Mouse (Mus musculus) embryonic fibroblast, embryonic 13.5 days (primary cell): Measurements from ENCODE around the gene Kcne2. TPM values are rescaled to one million over a fixed set of nuclear protein-coding genes. Genes with fewer than 3 reads are reported as not detected.

Source experiments
- H3K27ac ChIP-seq: 2 replicates; pipeline ENCODE4 v1.5.1; 2012; ENCODE audit warnings: low read length, control low read depth, inconsistent platforms; ENCODE audit not compliant: insufficient read depth
- H3K4me1 ChIP-seq: 2 replicates; pipeline ENCODE4 v1.6.1; 2011; ENCODE audit warnings: low read length; ENCODE audit not compliant: control insufficient read depth, insufficient read depth
- H3K4me3 ChIP-seq: 2 replicates; pipeline ENCODE4 v1.5.1; 2011; ENCODE audit warnings: mild to moderate bottlenecking, control low read depth, low read length; ENCODE audit not compliant: insufficient read depth
- CTCF ChIP-seq: IDR thresholded peaks from 2 replicates; pipeline ENCODE4 v1.5.1; 2011; ENCODE audit warnings: mild to moderate bottlenecking, control low read depth, low read length, moderate library complexity, borderline replicate concordance; ENCODE audit not compliant: insufficient read depth
- POLR2A ChIP-seq: IDR thresholded peaks from 2 replicates; pipeline ENCODE4 v1.6.1; 2011; ENCODE audit warnings: low read depth, mild to moderate bottlenecking, control low read depth, low read length, moderate library complexity
- polyA plus RNA-seq: library from polyadenylated mRNA; stranded (reverse); fragments of >200 nt; gene quantifications from 2 replicates; pipeline ENCODE4 v1.2.4, GENCODE M21; 2011; ENCODE audit warnings: low read depth; ENCODE audit not compliant: missing spikeins, insufficient read length

The Kcne2 gene
- polyA plus RNA-seq = not detected in 2 replicates

DNA sequence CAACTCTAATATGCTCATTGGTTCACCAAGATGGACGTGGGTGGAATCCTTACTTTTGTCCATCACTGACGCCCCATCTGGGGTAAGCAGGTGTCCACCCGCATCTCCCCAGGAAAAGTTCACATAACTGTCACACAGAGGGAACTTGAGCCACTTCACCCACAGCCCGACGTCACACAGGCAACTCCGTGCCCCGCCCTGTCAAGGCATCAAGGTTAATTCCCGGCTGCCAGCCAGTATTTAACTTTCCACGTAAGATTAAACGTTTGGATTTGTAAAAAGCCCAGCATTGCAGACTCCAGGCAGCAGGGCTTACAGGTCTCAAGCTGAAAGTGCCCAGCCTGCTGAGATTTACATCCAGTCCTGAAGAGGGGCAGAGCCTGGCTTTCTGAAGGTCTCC lies at the start of gene Kcne2:
Gene Kcne2 (plus strand): TSS at position 289 of the 400 bp plus-strand sequence.
- no peak within 1 kb of the TSS for H3K27ac ChIP-seq
- no peak within 1 kb of the TSS for H3K4me3 ChIP-seq
- TF ChIP-seq POLR2A (no peak), CTCF (no peak)
- H3K4me1 ChIP-seq = no peaks in the 10 kb centered on the region

GRCm38 (mm10) chr16:92245909-92246308 lies 46.3 kb upstream of the Kcne2 start:
- no peak for TF ChIP-seq POLR2A
- no peak for TF ChIP-seq CTCF
- no peak overlapping the region for H3K27ac ChIP-seq
- H3K4me3 ChIP-seq = no peak overlapping the region
- H3K4me1 ChIP-seq = no peaks in the 10 kb centered on the region; the same call in 1 of the 2 replicates

GRCm38 (mm10) chr16:92246974-92247373 lies 45.2 kb upstream of the Kcne2 start:
- Histone ChIP-seq H3K4me1 (no peaks in the 10 kb centered on the region; the same call in 1 of the 2 replicates), H3K27ac (no peak overlapping the region), H3K4me3 (no peak overlapping the region)
- no peak for TF ChIP-seq CTCF
- TF ChIP-seq POLR2A = no peak

DNA sequence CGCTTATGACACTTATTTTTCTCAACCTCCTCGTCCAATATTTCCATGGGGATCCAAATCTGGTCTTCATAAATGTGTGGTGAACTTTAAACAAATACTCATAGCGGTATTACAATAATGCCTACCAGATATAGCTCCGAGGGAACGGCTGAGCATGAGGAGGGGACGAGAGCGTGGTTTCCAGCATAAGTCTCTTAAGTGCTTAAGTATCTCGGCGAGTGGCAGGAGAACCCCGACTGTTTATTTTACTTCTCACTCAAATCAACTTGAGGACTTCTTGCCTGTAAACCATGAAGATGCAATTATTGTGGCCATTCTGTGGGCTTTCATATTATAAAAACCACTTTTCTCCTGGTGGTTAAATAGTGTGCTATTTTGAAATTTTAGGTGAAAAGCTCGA lies 44.5 kb upstream of the Kcne2 start:
- TF ChIP-seq POLR2A (no peak), CTCF (no peak)
- no peak overlapping the region for H3K4me3 ChIP-seq
- H3K27ac ChIP-seq = no peak overlapping the region
- no peaks in the 10 kb centered on the region; the same call in 1 of the 2 replicates for H3K4me1 ChIP-seq

DNA sequence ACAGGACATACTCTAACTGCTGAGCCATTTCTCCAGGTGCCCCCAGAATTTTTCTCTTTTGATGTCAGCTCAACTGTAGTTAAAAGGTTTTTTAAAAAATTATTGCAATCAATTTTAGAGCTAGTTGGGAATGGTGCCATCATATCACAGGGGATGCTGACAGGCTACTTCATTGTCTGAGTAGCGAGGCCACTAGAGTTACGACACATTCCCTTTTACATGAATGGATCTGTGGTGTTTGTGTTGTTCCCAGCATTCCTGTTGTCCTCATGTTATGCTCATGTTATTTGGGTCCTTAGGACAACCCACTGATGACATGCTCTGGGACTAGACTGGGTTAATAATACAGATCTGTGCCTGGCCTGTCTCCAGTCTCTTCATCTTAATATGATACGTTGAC lies 42.5 kb upstream of the Kcne2 start:
- H3K4me3 ChIP-seq = no peak overlapping the region
- TF ChIP-seq CTCF = no peak
- H3K27ac ChIP-seq = no peak overlapping the region
- H3K4me1 ChIP-seq = no peaks in the 10 kb centered on the region; the same call in 1 of the 2 replicates

DNA sequence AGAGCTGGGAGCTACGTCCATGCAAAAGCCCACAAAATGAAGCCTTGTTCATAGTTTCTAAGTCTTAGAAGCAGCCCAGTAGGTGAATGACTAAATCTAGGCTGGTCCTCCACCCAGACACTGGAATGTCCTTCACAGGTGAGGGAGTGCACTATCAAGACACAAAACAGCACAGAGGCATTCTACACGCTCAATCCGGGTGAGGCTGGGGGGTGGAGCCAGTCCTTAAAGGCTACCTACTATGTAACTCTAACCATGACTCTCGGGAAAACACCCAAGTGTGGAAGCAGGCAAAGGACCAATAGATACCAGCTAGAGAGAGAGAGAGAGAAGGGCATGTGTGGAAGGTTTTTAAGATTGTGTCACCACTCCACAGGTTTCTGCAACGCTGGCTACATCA lies 41.7 kb upstream of the Kcne2 start:
- Histone ChIP-seq H3K27ac (no peak overlapping the region), H3K4me3 (no peak overlapping the region), H3K4me1 (no peaks in the 10 kb centered on the region; the same call in 1 of the 2 replicates)
- TF ChIP-seq CTCF (no peak), POLR2A (no peak)

DNA sequence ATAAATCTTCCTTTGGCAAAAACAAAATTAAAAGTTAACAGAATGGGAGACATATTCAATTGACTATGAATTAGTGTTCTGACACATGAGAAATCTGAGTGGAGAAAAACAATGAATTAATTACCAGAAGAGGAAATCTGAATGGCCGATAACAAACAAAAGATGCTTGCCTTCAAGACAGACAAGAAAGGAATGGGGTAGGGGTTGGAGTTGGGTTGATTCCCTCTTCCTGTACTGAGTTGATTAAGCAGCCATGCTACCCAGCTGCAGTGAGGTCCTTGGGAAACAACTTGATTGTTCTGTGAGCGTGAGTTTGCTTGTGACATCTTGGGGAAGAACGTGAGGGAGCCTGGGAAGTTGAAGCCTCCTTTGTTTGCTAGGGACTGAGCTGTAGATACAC lies 37.9 kb upstream of the Kcne2 start:
- Histone ChIP-seq H3K27ac (no peak overlapping the region), H3K4me1 (no peaks in the 10 kb centered on the region), H3K4me3 (no peak overlapping the region)
- TF ChIP-seq CTCF (no peak), POLR2A (no peak)

DNA sequence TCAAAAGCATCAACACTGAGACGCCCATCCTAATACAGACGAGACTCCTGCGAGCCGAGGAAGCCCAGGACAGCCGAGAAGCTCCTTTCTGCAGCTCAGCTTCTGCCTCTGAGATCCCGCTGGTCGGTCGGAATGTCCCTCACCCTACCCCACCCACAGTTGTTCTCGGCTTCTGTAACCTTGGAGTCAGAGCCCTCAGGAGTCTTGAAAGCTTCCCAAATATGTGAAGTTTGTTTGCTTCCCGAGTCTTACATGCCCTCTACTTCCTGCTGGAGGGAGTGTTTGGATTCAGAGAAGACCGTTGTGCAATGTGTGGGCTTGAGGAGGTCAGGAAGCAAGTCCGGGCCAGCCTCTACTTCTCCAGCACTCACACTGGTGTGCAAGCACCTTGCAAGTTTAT lies 24.3 kb upstream of the Kcne2 start:
- H3K4me1 ChIP-seq = no peaks in the 10 kb centered on the region
- H3K4me3 ChIP-seq = no peak overlapping the region
- H3K27ac ChIP-seq = no peak overlapping the region
- TF ChIP-seq POLR2A (no peak), CTCF (no peak)

DNA sequence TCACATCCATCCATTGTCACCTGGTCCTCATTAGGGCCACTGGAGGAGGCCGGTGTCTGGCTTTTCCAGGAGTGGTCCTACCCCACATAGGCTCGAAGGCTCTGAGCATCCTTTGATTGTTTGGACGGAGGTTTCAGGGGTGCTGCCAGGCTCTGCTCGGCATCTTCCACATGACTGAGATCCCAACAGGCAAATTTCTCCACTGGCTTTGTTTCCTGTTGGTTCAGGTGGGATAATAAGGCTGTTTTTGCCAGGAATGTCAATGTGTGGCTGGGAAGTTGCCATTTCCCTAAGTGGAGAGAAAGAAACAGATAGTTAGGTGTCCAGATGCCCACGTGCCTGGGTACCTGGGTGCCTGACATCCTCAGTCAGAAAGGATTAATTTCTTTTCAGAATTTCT lies 17.7 kb upstream of the Kcne2 start:
- TF ChIP-seq POLR2A = no peak
- TF ChIP-seq CTCF = no peak
- Histone ChIP-seq H3K4me3 (no peak overlapping the region), H3K27ac (no peak overlapping the region), H3K4me1 (no peaks in the 10 kb centered on the region)

GRCm38 (mm10) chr16:92275526-92275925 lies 16.7 kb upstream of the Kcne2 start:
- no peak for TF ChIP-seq POLR2A
- no peak for TF ChIP-seq CTCF
- H3K4me1 ChIP-seq = no peaks in the 10 kb centered on the region
- no peak overlapping the region for H3K4me3 ChIP-seq
- no peak overlapping the region for H3K27ac ChIP-seq

GRCm38 (mm10) chr16:92282671-92283070 lies 9.5 kb upstream of the Kcne2 start:
- Histone ChIP-seq H3K4me3 (no peak overlapping the region), H3K4me1 (no peaks in the 10 kb centered on the region), H3K27ac (no peak overlapping the region)
- TF ChIP-seq CTCF (no peak), POLR2A (no peak)
